Mouse (Mus musculus): ENCODE data around the gene Arhgef15. TPM values are rescaled to one million over a fixed set of nuclear protein-coding genes. Genes with fewer than 3 reads are reported as not detected.
"Not testable (repeated sequence)": the region's sequence is repeated elsewhere in the genome, so short reads cannot be mapped to it uniquely, and the experiment has no call there.

Gene Arhgef15
- 4.9 and 5.5 TPM in 2 replicates for polyA plus RNA-seq (2014; fragmentation: Nextera tagmentation; extraction: Ambion mirVana)

GRCm38 (mm10) chr11:68957308-68957707, at the start of gene Arhgef15:
Gene Arhgef15, minus strand, starts transcription at chr11:68957480.
- 0 out of 2 replicates have a peak within 1 kb of the TSS, but pooled peaks have one; percentile 10 for H3K4me3 ChIP-seq (ENCODE audit: low read depth, low read length)
- no peak within 1 kb of the TSS for H3K27ac ChIP-seq (ENCODE audit: low read depth, low read length)
- H3K9ac ChIP-seq (ENCODE audit: low read depth, low read length): no peak within 1 kb of the TSS
- no peak within 1 kb of the TSS for H3K4me2 ChIP-seq (replicated peaks; ENCODE audit: low read depth, low read length)
- H3K27me3 ChIP-seq (ENCODE audit: control insufficient read depth, insufficient read depth, low read length): peaks cover 25% of the 10 kb centered on the region
- DNase-seq (ENCODE audit: low spot score) (no peak), ATAC-seq (ENCODE audit: low FRiP score) (no peak)
- no peaks in the 10 kb centered on the region for H3K36me3 ChIP-seq (ENCODE audit: control insufficient read depth, insufficient read depth, low read length)
- H3K4me1 ChIP-seq (replicated peaks; ENCODE audit: control insufficient read depth, insufficient read depth, low read length): 0 out of 2 replicates have a peak, but pooled peaks cover 3% of the 10 kb centered on the region
- H3K9me3 ChIP-seq (ENCODE audit: control insufficient read depth, low read length): no peaks in the 10 kb centered on the region
- 33% methylated on average over 8 of the region's 8 CpGs for WGBS

DNA sequence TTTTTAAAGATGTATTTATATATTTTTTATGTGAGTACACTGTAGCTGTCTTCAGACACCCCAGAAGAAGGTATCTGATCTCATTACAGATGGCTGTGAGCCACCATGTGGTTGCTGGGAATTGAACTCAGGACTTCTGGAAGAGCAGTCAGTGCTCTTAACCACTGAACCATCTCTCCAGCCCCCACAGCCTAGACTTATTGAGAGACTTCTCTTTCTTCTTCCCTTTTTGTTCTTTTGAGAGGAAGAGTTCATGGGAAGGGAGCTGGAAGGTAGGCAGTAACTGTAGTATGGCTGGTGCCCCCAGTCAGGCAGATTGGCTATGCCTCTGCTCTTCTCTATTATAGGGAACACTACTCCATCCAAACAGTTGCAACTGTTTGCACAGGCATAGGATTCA, 49.3 kb upstream of the Arhgef15 start:
- not testable (repeated sequence) for ATAC-seq (ENCODE audit: low FRiP score); H3K9ac ChIP-seq (ENCODE audit: low read depth, low read length); H3K4me1 ChIP-seq (replicated peaks; ENCODE audit: control insufficient read depth, insufficient read depth, low read length); H3K36me3 ChIP-seq (ENCODE audit: control insufficient read depth, insufficient read depth, low read length); DNase-seq (ENCODE audit: low spot score); H3K4me2 ChIP-seq (replicated peaks; ENCODE audit: low read depth, low read length); H3K9me3 ChIP-seq (ENCODE audit: control insufficient read depth, low read length); H3K27ac ChIP-seq (ENCODE audit: low read depth, low read length); H3K27me3 ChIP-seq (ENCODE audit: control insufficient read depth, insufficient read depth, low read length); H3K4me3 ChIP-seq (ENCODE audit: low read depth, low read length)

DNA sequence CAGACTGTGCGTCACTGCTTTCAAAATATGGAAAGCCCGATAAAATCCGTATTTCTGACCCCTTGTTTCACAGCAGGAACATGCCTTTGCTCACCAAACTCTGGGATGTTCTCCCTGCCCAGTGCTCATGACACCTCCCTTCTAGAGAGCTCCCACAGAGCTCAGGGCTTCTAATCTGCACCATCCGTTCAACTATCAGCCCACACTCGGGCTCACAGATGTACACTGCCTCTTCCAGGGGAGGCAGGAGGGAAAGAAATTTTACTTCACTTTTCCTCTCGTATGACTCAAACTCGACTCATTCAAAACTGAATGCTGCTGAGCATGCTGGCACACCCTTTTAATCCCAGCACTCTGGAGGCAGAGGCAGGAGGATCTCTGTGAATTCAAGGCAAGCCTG, 47.9 kb upstream of the Arhgef15 start:
- Histone ChIP-seq H3K4me3 (ENCODE audit: low read depth, low read length) (no peak overlapping the region), H3K9me3 (ENCODE audit: control insufficient read depth, low read length) (no peaks in the 10 kb centered on the region), H3K36me3 (ENCODE audit: control insufficient read depth, insufficient read depth, low read length) (peaks cover 5% of the 10 kb centered on the region), H3K4me2 (replicated peaks; ENCODE audit: low read depth, low read length) (no peak overlapping the region), H3K4me1 (replicated peaks; ENCODE audit: control insufficient read depth, insufficient read depth, low read length) (no peaks in the 10 kb centered on the region), H3K27ac (ENCODE audit: low read depth, low read length) (no peak overlapping the region), H3K27me3 (ENCODE audit: control insufficient read depth, insufficient read depth, low read length) (no peaks in the 10 kb centered on the region), H3K9ac (ENCODE audit: low read depth, low read length) (no peak overlapping the region)
- WGBS: 89% methylated on average over 7 of the region's 7 CpGs
- no peak for DNase-seq (ENCODE audit: low spot score)
- ATAC-seq (ENCODE audit: low FRiP score): no peak

- H3K9ac ChIP-seq (ENCODE audit: low read depth, low read length): no peak overlapping the region
- H3K4me2 ChIP-seq (replicated peaks; ENCODE audit: low read depth, low read length): no peak overlapping the region
- WGBS: 65% methylated on average over 4 of the region's 4 CpGs
- no peaks in the 10 kb centered on the region for H3K4me1 ChIP-seq (replicated peaks; ENCODE audit: control insufficient read depth, insufficient read depth, low read length)
- DNase-seq (ENCODE audit: low spot score) (no peak), ATAC-seq (ENCODE audit: low FRiP score) (no peak)
- no peak overlapping the region for H3K27ac ChIP-seq (ENCODE audit: low read depth, low read length)
- peaks cover 8% of the 10 kb centered on the region for H3K36me3 ChIP-seq (ENCODE audit: control insufficient read depth, insufficient read depth, low read length)
- H3K27me3 ChIP-seq (ENCODE audit: control insufficient read depth, insufficient read depth, low read length): no peaks in the 10 kb centered on the region
- H3K4me3 ChIP-seq (ENCODE audit: low read depth, low read length): no peak overlapping the region
- no peaks in the 10 kb centered on the region for H3K9me3 ChIP-seq (ENCODE audit: control insufficient read depth, low read length)
Measured at GRCm38 (mm10) chr11:69003592-69003991, 46.3 kb upstream of the Arhgef15 start.

- not testable (repeated sequence) for H3K9ac ChIP-seq (ENCODE audit: low read depth, low read length); H3K4me3 ChIP-seq (ENCODE audit: low read depth, low read length); ATAC-seq (ENCODE audit: low FRiP score); H3K27ac ChIP-seq (ENCODE audit: low read depth, low read length); H3K27me3 ChIP-seq (ENCODE audit: control insufficient read depth, insufficient read depth, low read length); H3K9me3 ChIP-seq (ENCODE audit: control insufficient read depth, low read length); H3K4me1 ChIP-seq (replicated peaks; ENCODE audit: control insufficient read depth, insufficient read depth, low read length); DNase-seq (ENCODE audit: low spot score); H3K4me2 ChIP-seq (replicated peaks; ENCODE audit: low read depth, low read length); H3K36me3 ChIP-seq (ENCODE audit: control insufficient read depth, insufficient read depth, low read length)
- WGBS: 97% methylated on average over 4 of the region's 4 CpGs
Measured at GRCm38 (mm10) chr11:69002782-69003181, 45.5 kb upstream of the Arhgef15 start.

DNA sequence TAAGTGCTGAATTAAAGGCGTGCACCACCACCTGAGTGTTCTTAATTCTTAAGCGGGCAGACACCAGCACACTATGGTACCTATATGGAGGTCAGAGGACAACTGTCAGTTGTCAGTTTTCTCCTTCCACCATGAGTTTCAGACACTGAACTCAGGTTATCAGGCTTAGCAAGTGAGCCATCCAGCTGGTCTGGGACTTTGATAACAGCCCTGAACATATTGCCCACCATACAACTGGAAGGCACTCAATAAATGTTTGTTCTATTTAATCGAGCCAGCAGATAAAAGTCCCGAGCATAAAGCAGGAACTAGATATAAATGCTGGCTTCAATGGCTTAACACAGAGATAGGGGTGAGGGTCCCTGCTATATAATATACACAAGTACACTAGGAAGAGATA, 39.8 kb upstream of the Arhgef15 start:
- Histone ChIP-seq H3K27ac (ENCODE audit: low read depth, low read length) (no peak overlapping the region), H3K9me3 (ENCODE audit: control insufficient read depth, low read length) (no peaks in the 10 kb centered on the region), H3K36me3 (ENCODE audit: control insufficient read depth, insufficient read depth, low read length) (peaks cover 21% of the 10 kb centered on the region), H3K4me2 (replicated peaks; ENCODE audit: low read depth, low read length) (no peak overlapping the region), H3K27me3 (ENCODE audit: control insufficient read depth, insufficient read depth, low read length) (no peaks in the 10 kb centered on the region), H3K9ac (ENCODE audit: low read depth, low read length) (no peak overlapping the region), H3K4me3 (ENCODE audit: low read depth, low read length) (no peak overlapping the region), H3K4me1 (replicated peaks; ENCODE audit: control insufficient read depth, insufficient read depth, low read length) (no peaks in the 10 kb centered on the region)
- DNase-seq (ENCODE audit: low spot score) (no peak), ATAC-seq (ENCODE audit: low FRiP score) (no peak)
- WGBS: 89% methylated on average over 4 of the region's 4 CpGs

DNA sequence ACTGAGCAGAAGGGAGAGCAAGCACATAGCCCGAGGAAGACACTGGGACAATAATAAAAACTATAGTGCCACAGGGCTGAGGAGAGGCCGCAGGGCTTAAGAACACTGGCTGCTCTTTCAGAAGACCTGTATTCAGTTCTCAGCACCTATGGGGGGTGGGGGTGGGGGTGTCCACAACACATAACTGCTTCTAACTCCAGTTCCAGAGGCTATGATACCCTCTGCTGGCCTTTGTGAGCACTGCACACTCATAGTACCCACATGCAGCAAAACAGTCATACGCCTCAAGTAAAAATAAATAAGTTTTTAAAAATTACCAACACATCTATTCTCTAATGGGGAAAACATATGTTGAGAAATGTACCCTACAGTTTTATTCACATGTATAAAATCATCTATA, 37.1 kb upstream of the Arhgef15 start:
- no peaks in the 10 kb centered on the region for H3K4me1 ChIP-seq (replicated peaks; ENCODE audit: control insufficient read depth, insufficient read depth, low read length)
- DNase-seq (ENCODE audit: low spot score) (no peak), ATAC-seq (ENCODE audit: low FRiP score) (no peak)
- no peak overlapping the region for H3K4me2 ChIP-seq (replicated peaks; ENCODE audit: low read depth, low read length)
- H3K9ac ChIP-seq (ENCODE audit: low read depth, low read length): no peak overlapping the region
- H3K27ac ChIP-seq (ENCODE audit: low read depth, low read length): no peak overlapping the region
- 98% methylated on average over 3 of the region's 3 CpGs for WGBS
- no peaks in the 10 kb centered on the region for H3K27me3 ChIP-seq (ENCODE audit: control insufficient read depth, insufficient read depth, low read length)
- H3K9me3 ChIP-seq (ENCODE audit: control insufficient read depth, low read length): no peaks in the 10 kb centered on the region
- H3K4me3 ChIP-seq (ENCODE audit: low read depth, low read length): no peak overlapping the region
- peaks cover 29% of the 10 kb centered on the region for H3K36me3 ChIP-seq (ENCODE audit: control insufficient read depth, insufficient read depth, low read length)

GRCm38 (mm10) chr11:68993122-68993521, 35.8 kb upstream of the Arhgef15 start:
- no peak overlapping the region for H3K27ac ChIP-seq (ENCODE audit: low read depth, low read length)
- DNase-seq (ENCODE audit: low spot score) (no peak), ATAC-seq (ENCODE audit: low FRiP score) (no peak)
- no peaks in the 10 kb centered on the region for H3K4me1 ChIP-seq (replicated peaks; ENCODE audit: control insufficient read depth, insufficient read depth, low read length)
- no peak overlapping the region for H3K9ac ChIP-seq (ENCODE audit: low read depth, low read length)
- H3K27me3 ChIP-seq (ENCODE audit: control insufficient read depth, insufficient read depth, low read length): no peaks in the 10 kb centered on the region
- H3K4me3 ChIP-seq (ENCODE audit: low read depth, low read length): no peak overlapping the region
- H3K4me2 ChIP-seq (replicated peaks; ENCODE audit: low read depth, low read length): no peak overlapping the region
- WGBS: 94% methylated on average over 7 of the region's 7 CpGs
- peaks cover 32% of the 10 kb centered on the region for H3K36me3 ChIP-seq (ENCODE audit: control insufficient read depth, insufficient read depth, low read length)
- no peaks in the 10 kb centered on the region for H3K9me3 ChIP-seq (ENCODE audit: control insufficient read depth, low read length)

DNA sequence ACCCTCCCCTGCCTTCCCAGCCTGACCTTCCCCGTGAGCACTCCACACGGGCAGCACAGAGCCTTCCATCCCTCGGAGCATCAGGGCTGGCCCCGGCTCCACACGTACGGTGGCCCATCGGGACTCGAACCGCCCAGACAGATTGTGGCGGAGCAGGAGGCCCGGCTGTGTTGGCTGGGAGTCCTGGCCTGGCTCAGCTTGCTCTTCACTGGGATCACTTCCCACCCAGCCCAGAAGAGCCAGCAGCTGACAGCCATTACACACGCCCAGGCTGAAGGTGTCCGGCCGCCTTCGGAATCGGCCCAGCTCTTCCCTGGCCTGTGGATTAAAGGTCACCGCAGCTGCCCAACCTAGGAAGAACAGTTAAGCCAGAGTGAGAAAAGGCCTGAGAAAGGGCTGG, 31.1 kb upstream of the Arhgef15 start:
- Histone ChIP-seq H3K9ac (ENCODE audit: low read depth, low read length) (no peak overlapping the region), H3K4me2 (replicated peaks; ENCODE audit: low read depth, low read length) (no peak overlapping the region), H3K36me3 (ENCODE audit: control insufficient read depth, insufficient read depth, low read length) (peaks cover 28% of the 10 kb centered on the region), H3K4me3 (ENCODE audit: low read depth, low read length) (no peak overlapping the region), H3K27me3 (ENCODE audit: control insufficient read depth, insufficient read depth, low read length) (no peaks in the 10 kb centered on the region), H3K27ac (ENCODE audit: low read depth, low read length) (no peak overlapping the region), H3K4me1 (replicated peaks; ENCODE audit: control insufficient read depth, insufficient read depth, low read length) (no peaks in the 10 kb centered on the region), H3K9me3 (ENCODE audit: control insufficient read depth, low read length) (no peaks in the 10 kb centered on the region)
- DNase-seq (ENCODE audit: low spot score): no peak
- 94% methylated on average over 17 of the region's 17 CpGs for WGBS
- no peak for ATAC-seq (ENCODE audit: low FRiP score)
